Mouse (Mus musculus): Measurements from ENCODE around the gene Slc8b1. TPM values are rescaled to one million over a fixed set of nuclear protein-coding genes. Genes with fewer than 3 reads are reported as not detected.

Gene Slc8b1
- polyA plus RNA-seq, 1 experiment from 2014 or later: 3.1 TPM

DNA sequence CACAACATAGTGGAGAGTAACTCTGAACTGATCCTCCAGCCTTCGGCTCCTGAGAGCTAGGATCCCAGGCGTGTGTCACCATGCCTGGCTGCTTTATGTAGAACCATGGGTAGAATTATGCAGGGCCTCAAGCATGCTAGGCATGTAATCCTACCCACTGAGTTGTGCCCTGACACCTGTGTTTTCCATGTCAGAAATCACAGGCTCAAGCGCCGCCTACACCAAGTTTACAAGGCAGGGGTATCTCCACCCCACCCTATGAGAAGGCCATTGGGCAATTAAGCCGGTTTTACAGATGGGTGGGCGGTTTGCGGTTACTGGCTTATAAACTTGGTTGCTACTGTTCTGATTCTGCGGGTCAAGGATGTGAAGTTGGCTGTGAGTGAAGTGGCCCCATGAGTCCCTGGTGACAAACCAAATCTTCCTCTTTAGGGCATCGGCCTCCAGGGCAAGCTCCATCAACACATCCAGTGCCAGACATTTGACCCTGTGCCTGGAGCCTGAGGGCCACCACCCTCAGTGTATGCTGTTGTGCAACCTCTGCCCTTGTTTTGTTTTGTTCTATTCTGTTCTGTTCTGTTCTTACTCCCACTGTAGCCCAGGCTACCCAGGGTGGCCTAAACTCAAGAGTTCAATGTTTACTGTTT is 3.2 kb downstream of the Slc8b1 start:
- H3K4me1 ChIP-seq (ENCODE audit: control insufficient read depth in 2 of 2, insufficient read depth in 2 of 2, low read length in 2 of 2): peaks cover 21 to 33% of the 10 kb centered on the region in 2 experiments
- no peak overlapping the region for H3K27ac ChIP-seq (replicated peaks in 1 of 2; ENCODE audit: control insufficient read depth in 1 of 2, insufficient read depth in 1 of 2, low read depth in 2 of 2, low read length in 2 of 2)
- H3K9ac ChIP-seq (ENCODE audit: low read length): no peak overlapping the region
- H3K9me3 ChIP-seq (ENCODE audit: control insufficient read depth, low read length): no peaks in the 10 kb centered on the region; the same call in 1 of the 2 replicates
- ATAC-seq (ENCODE audit: insufficient number of reproducible peaks, insufficient read depth, low FRiP score, low read depth): no peak
- no peaks in the 10 kb centered on the region for H3K36me3 ChIP-seq (ENCODE audit: control insufficient read depth, insufficient read depth, low read length)
- H3K4me2 ChIP-seq (ENCODE audit: low read length): no peak overlapping the region
- no peaks in the 10 kb centered on the region for H3K27me3 ChIP-seq (ENCODE audit: control insufficient read depth, insufficient read depth, low read length)
- 91% methylated on average over 9 of the region's 9 CpGs for WGBS
- H3K4me3 ChIP-seq (ENCODE audit: control insufficient read depth in 1 of 2, insufficient read depth in 1 of 2, low read depth in 1 of 2, low read length in 2 of 2): no peak overlapping the region

DNA sequence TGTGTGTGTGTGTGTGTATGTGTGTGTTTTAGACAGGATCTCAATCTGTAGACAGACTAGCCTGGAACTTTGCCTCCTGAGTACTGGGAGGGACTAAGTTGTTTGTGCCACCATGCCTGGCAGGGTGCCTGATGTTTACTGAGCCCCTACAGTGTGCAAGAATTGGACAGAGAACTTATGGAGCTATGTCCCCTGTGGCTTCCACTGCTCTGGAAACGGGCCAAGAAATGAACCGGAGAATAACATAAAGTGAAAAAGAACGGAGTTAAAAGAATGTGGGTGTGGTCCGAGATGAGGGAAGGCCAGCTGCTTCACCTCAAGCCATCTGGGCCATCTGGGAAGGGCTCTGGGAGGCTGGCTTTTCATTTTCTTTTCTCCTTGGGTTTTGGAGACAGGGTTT is 3.8 kb downstream of the Slc8b1 start:
- 15% methylated on average over 4 of the region's 4 CpGs for WGBS
- no peak overlapping the region for H3K4me3 ChIP-seq (ENCODE audit: control insufficient read depth in 1 of 2, insufficient read depth in 1 of 2, low read depth in 1 of 2, low read length in 2 of 2)
- no peak overlapping the region for H3K27ac ChIP-seq (replicated peaks in 1 of 2; ENCODE audit: control insufficient read depth in 1 of 2, insufficient read depth in 1 of 2, low read depth in 2 of 2, low read length in 2 of 2)
- H3K4me1 ChIP-seq (ENCODE audit: control insufficient read depth in 2 of 2, insufficient read depth in 2 of 2, low read length in 2 of 2): peaks cover 21 to 33% of the 10 kb centered on the region in 2 experiments
- H3K9ac ChIP-seq (ENCODE audit: low read length): no peak overlapping the region
- H3K36me3 ChIP-seq (ENCODE audit: control insufficient read depth, insufficient read depth, low read length): no peaks in the 10 kb centered on the region
- H3K27me3 ChIP-seq (ENCODE audit: control insufficient read depth, insufficient read depth, low read length): no peaks in the 10 kb centered on the region
- H3K4me2 ChIP-seq (ENCODE audit: low read length): no peak overlapping the region
- ATAC-seq (ENCODE audit: insufficient number of reproducible peaks, insufficient read depth, low FRiP score, low read depth): no peak
- H3K9me3 ChIP-seq (ENCODE audit: control insufficient read depth, low read length): no peaks in the 10 kb centered on the region

DNA sequence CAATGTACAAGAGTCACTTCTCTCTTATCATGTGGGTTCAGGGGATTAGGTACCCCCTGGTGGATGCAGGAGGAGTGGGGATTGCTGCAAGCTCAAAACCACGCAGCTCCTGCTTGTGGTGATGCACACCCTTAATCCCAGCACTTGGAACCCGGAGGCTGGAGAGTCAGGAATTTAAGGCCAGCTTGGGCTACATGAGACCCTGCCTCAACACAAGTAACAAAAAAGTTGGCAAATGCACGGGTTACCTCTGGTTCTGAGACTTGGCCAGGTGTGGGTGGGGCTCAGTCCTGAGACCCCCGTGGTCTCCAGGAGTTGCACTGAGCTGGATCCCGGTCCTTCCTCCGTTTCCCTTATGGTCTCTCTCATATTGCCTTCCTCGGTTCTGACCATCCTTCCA is 4.5 kb downstream of the Slc8b1 start:
- H3K27me3 ChIP-seq (ENCODE audit: control insufficient read depth, insufficient read depth, low read length): no peaks in the 10 kb centered on the region
- ATAC-seq (ENCODE audit: insufficient number of reproducible peaks, insufficient read depth, low FRiP score, low read depth): no peak
- WGBS: 66% methylated on average over 7 of the region's 7 CpGs
- H3K9ac ChIP-seq (ENCODE audit: low read length): no peak overlapping the region
- H3K36me3 ChIP-seq (ENCODE audit: control insufficient read depth, insufficient read depth, low read length): no peaks in the 10 kb centered on the region
- no peak overlapping the region for H3K27ac ChIP-seq (replicated peaks in 1 of 2; ENCODE audit: control insufficient read depth in 1 of 2, insufficient read depth in 1 of 2, low read depth in 2 of 2, low read length in 2 of 2)
- no peak overlapping the region for H3K4me2 ChIP-seq (ENCODE audit: low read length)
- no peak overlapping the region for H3K4me3 ChIP-seq (ENCODE audit: control insufficient read depth in 1 of 2, insufficient read depth in 1 of 2, low read depth in 1 of 2, low read length in 2 of 2)
- no peaks in the 10 kb centered on the region for H3K9me3 ChIP-seq (ENCODE audit: control insufficient read depth, low read length)
- peaks cover 21 to 32% of the 10 kb centered on the region in 2 experiments for H3K4me1 ChIP-seq (ENCODE audit: control insufficient read depth in 2 of 2, insufficient read depth in 2 of 2, low read length in 2 of 2)

DNA sequence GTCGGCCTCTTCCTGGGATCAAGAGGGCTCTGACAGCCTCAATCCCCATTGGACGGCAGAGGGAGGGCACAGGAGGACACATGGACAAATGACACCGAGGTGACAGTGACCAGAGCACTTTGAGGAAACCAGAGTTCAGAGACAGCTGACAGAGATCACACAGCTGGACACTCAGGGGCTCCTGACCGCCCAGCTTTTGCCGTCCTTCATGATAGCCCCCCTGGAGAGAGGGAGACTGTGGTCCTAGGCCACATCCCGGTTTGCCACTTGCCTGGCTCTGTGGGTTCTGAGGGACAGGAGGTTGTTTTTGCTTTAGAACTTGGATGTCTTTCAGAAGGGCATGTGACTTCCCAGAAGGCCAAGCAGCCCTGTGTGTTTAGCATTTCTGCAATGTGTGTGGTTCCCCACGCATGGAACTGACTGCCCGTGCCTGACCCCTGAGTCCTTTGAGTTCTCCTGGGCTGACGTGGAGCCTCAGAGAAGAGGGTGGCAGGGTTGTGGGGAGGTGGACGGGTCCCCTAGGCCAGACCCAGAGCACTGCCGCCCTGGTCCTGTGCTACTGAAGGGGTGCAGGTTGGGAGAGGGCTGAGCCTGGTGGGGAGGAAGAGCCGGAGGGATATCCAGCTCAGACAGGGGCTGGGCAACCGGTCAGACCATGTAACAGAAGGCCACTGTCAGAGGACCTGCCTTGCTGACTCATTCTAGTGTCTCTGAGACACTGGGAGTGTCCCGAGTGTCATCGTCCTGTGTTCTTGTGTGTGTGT is 5.4 kb downstream of the Slc8b1 start:
- H3K4me1 ChIP-seq (ENCODE audit: control insufficient read depth in 2 of 2, insufficient read depth in 2 of 2, low read length in 2 of 2): peaks cover 21 to 26% of the 10 kb centered on the region in 2 experiments
- ATAC-seq (ENCODE audit: insufficient number of reproducible peaks, insufficient read depth, low FRiP score, low read depth): no peak
- WGBS: 31% methylated on average over 15 of the region's 15 CpGs
- H3K27me3 ChIP-seq (ENCODE audit: control insufficient read depth, insufficient read depth, low read length): no peaks in the 10 kb centered on the region
- H3K4me3 ChIP-seq (ENCODE audit: control insufficient read depth in 1 of 2, insufficient read depth in 1 of 2, low read depth in 1 of 2, low read length in 2 of 2): no peak overlapping the region
- no peak overlapping the region for H3K4me2 ChIP-seq (ENCODE audit: low read length)
- peak overlapping the region; percentile 10; the same call in 1 of the 2 replicates for H3K9ac ChIP-seq (ENCODE audit: low read length)
- no peaks in the 10 kb centered on the region for H3K9me3 ChIP-seq (ENCODE audit: control insufficient read depth, low read length)
- H3K27ac ChIP-seq (replicated peaks in 1 of 2; ENCODE audit: control insufficient read depth in 1 of 2, insufficient read depth in 1 of 2, low read depth in 2 of 2, low read length in 2 of 2): no peak overlapping the region
- no peaks in the 10 kb centered on the region for H3K36me3 ChIP-seq (ENCODE audit: control insufficient read depth, insufficient read depth, low read length)

DNA sequence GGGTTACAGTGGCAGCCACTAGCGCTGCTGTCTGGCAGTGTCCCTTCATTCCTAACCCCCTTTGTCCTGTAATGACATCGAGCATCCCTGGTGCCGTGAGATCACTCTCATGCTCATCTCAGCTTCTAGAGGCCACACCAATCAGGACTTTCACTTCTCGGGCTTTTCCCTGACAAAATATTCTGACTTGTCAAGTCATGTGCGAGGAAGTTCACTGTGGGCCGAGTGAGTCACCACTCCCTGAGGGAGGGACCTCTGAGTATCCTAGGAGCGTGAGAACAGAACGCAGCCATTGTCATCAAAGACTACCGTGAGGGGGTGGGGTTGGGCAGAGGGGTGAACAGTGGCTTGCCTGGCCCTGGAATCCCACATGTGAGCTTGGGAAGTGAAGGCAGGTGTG is 6.6 kb downstream of the Slc8b1 start:
- no peaks in the 10 kb centered on the region for H3K36me3 ChIP-seq (ENCODE audit: control insufficient read depth, insufficient read depth, low read length)

DNA sequence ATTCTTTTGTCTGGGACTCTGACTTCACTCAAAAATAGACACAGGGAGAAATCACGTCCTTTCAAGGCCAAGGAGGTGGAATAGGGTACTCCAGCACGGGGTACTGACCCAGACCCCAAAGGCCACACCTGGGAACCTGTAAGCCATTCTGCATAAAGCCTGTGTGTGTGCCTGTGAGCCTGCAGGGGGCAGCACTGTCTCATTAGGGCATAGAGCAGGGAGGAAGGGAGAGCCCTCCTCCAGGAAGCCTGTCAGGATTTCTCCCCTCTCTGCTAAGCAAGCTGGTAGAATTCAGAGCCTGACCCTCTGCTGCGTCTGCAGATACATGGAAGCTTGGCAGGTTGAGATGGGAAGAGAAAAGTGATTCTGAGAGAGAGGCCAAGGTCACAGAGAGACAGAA is 11.7 kb downstream of the Slc8b1 start:
- ATAC-seq (ENCODE audit: insufficient number of reproducible peaks, insufficient read depth, low FRiP score, low read depth): no peak
- WGBS: 67% methylated on average over 3 of the region's 3 CpGs

More for the DNA sequence above, 6.6 kb downstream of the Slc8b1 start:
- no peak for ATAC-seq (ENCODE audit: insufficient number of reproducible peaks, insufficient read depth, low FRiP score, low read depth)
- no peaks in the 10 kb centered on the region for H3K9me3 ChIP-seq (ENCODE audit: control insufficient read depth, low read length)
- no peak overlapping the region for H3K4me2 ChIP-seq (ENCODE audit: low read length)
- peaks cover 21 to 23% of the 10 kb centered on the region in 2 experiments for H3K4me1 ChIP-seq (ENCODE audit: control insufficient read depth in 2 of 2, insufficient read depth in 2 of 2, low read length in 2 of 2)
- WGBS: 47% methylated on average over 9 of the region's 9 CpGs
- no peak overlapping the region for H3K9ac ChIP-seq (ENCODE audit: low read length)
- H3K27me3 ChIP-seq (ENCODE audit: control insufficient read depth, insufficient read depth, low read length): no peaks in the 10 kb centered on the region
- no peak overlapping the region for H3K27ac ChIP-seq (replicated peaks in 1 of 2; ENCODE audit: control insufficient read depth in 1 of 2, insufficient read depth in 1 of 2, low read depth in 2 of 2, low read length in 2 of 2)
- no peak overlapping the region for H3K4me3 ChIP-seq (ENCODE audit: control insufficient read depth in 1 of 2, insufficient read depth in 1 of 2, low read depth in 1 of 2, low read length in 2 of 2)

DNA sequence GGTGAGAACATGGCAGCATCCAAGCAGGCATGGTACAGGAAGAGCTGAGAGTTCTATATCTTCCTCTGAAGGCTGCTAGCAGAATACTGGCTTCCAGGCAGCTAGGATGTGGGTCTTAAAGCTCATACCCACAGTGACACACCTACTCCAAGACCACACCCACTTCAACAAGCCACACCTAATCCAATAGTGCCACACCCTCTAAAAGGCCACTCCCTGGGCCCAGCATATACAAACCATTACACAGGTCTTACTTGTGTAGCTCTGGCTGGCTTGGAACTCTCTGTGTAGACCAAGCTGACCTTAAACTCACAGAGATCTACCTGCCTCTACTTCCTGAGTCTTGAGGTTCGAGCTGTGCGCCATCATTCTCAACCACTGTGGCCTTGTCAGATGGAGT is 13.8 kb downstream of the Slc8b1 start:
- Histone ChIP-seq H3K4me1 (ENCODE audit: control insufficient read depth in 2 of 2, insufficient read depth in 2 of 2, low read length in 2 of 2) (no peaks in the 10 kb centered on the region), H3K36me3 (ENCODE audit: control insufficient read depth, insufficient read depth, low read length) (no peaks in the 10 kb centered on the region), H3K27me3 (ENCODE audit: control insufficient read depth, insufficient read depth, low read length) (no peaks in the 10 kb centered on the region), H3K4me2 (ENCODE audit: low read length) (no peak overlapping the region), H3K27ac (replicated peaks in 1 of 2; ENCODE audit: control insufficient read depth in 1 of 2, insufficient read depth in 1 of 2, low read depth in 2 of 2, low read length in 2 of 2) (no peak overlapping the region), H3K9ac (ENCODE audit: low read length) (no peak overlapping the region), H3K4me3 (ENCODE audit: control insufficient read depth in 1 of 2, insufficient read depth in 1 of 2, low read depth in 1 of 2, low read length in 2 of 2) (no peak overlapping the region), H3K9me3 (ENCODE audit: control insufficient read depth, low read length) (no peaks in the 10 kb centered on the region)
- WGBS: 96% methylated on average over 2 of the region's 2 CpGs
- ATAC-seq (ENCODE audit: insufficient number of reproducible peaks, insufficient read depth, low FRiP score, low read depth): no peak

More for the DNA sequence above, 11.7 kb downstream of the Slc8b1 start:
- Histone ChIP-seq H3K27ac (replicated peaks in 1 of 2; ENCODE audit: control insufficient read depth in 1 of 2, insufficient read depth in 1 of 2, low read depth in 2 of 2, low read length in 2 of 2) (no peak overlapping the region), H3K4me1 (ENCODE audit: control insufficient read depth in 2 of 2, insufficient read depth in 2 of 2, low read length in 2 of 2) (peaks cover 0 to 4% of the 10 kb centered on the region in 2 experiments; a peak in 2 of 4 replicates), H3K4me3 (ENCODE audit: control insufficient read depth in 1 of 2, insufficient read depth in 1 of 2, low read depth in 1 of 2, low read length in 2 of 2) (no peak overlapping the region), H3K27me3 (ENCODE audit: control insufficient read depth, insufficient read depth, low read length) (no peaks in the 10 kb centered on the region), H3K9ac (ENCODE audit: low read length) (no peak overlapping the region), H3K4me2 (ENCODE audit: low read length) (no peak overlapping the region), H3K9me3 (ENCODE audit: control insufficient read depth, low read length) (no peaks in the 10 kb centered on the region), H3K36me3 (ENCODE audit: control insufficient read depth, insufficient read depth, low read length) (no peaks in the 10 kb centered on the region)

Data from heart, embryonic 14.5 days (tissue).